ENCODE assay signal across 9 mouse cellular contexts in the genomic region with DNA sequence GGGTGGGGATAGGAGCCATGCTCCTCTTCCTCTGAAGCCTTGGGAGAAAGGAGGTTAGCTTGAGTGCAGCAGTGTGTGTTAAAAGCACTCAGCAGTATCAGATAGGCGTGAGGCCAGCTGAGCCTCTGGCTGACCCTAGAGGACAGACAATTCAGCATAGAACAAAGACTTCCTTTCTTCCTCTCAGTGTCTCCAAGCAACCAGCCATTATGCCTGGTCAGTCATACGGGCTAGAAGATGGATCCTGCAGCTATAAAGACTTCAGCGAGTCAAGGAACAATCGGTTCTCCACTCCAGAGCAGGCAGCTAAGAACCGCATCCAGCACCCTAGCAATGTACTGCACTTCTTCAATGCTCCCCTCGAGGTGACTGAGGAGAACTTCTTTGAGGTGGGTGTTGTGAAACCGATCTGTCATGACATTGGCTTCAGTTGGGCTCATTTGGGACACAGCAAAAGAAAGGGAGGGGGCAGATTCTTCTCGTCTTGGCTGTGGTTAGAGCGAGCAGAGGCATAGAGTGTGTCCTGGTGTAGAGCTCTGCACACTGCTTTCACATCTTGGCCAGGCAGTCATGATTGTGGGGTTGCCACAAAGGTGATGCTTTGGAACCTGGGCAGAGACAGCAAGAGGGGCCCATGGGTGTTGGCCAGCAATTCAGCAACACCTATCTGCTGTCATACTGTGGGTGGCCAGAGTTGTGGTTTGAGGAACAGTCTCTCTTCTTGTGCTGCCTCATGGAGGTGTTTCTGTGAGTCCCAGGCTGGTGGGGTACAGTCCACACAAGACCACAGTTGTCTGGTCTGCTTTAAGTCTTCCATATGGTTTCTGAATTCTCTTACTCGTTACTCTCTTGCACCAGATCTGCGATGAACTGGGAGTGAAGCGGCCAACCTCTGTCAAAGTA. TPM values are rescaled to one million over a fixed set of nuclear protein-coding genes. Genes with fewer than 3 reads are reported as not detected.
DNase-seq lines count a peak whose midpoint lies in the region; ATAC-seq and TF ChIP-seq lines count a peak whose summit lies in the region.
"Had no signal": no experiment of that assay in that cellular context is flagged by ENCODE, and none has a peak within 500 bp of the region (broad histone marks: within the 10 kb centered on the region; RNA-seq: fewer than 3 reads in every experiment).

No protein-coding gene starts in this region.

- no peak for TF ChIP-seq EP300 in MEL (IDR thresholded peaks at IDR 0.05; ENCODE audit: low read depth in 1 of 2, low read length in 2 of 2)

- 65% methylated on average over 12 of the region's 12 CpGs for WGBS in kidney, embryonic 15.5 days
- WGBS in midbrain, embryonic 16.5 days, result 31% methylated on average over 12 of the region's 12 CpGs

- ATAC-seq in kidney, embryonic 15.5 days (replicated peaks; ENCODE audit: low FRiP score), result no peak
- ATAC-seq in midbrain, embryonic 16.5 days, result no peak
- no peak for ATAC-seq in megakaryocyte-erythroid progenitor cell, adult 5-6 weeks (replicated peaks; ENCODE audit: low FRiP score, low TSS enrichment, poor library complexity, severe bottlenecking)

- no peak overlapping the region for H3K4me3 ChIP-seq in MEL (ENCODE audit: control insufficient read depth in 1 of 2, insufficient read depth in 1 of 2, low read depth in 2 of 2, low read length in 2 of 2)
- no peak overlapping the region for H3K4me3 ChIP-seq in kidney, embryonic 15.5 days (replicated peaks)
- H3K4me3 ChIP-seq in midbrain, embryonic 16.5 days (ENCODE audit: low read depth, low read length), result no peak overlapping the region

- no peak for TF ChIP-seq RAD21 in MEL (IDR thresholded peaks at IDR 0.05; ENCODE audit: low read depth, low read length)

- peak in 1 of 2 experiments; percentile 11; a peak in 1 of 4 replicates for TF ChIP-seq POLR2A in MEL (IDR thresholded peaks at IDR 0.05; ENCODE audit: control insufficient read depth in 1 of 2, insufficient read depth in 1 of 2, low read depth in 1 of 2, low read length in 2 of 2, poor library complexity in 1 of 2)

- H3K4me2 ChIP-seq in kidney, embryonic 15.5 days, result no peak overlapping the region
- H3K4me2 ChIP-seq in midbrain, embryonic 16.5 days (ENCODE audit: low read length), result no peak overlapping the region

- H3K79me2 ChIP-seq in MEL (ENCODE audit: control insufficient read depth, insufficient read depth, low read length, poor library complexity), result peaks cover 19% of the 10 kb centered on the region

- H3K9me3 ChIP-seq in MEL (replicated peaks; ENCODE audit: insufficient read depth, low read length), result no peaks in the 10 kb centered on the region
- no peaks in the 10 kb centered on the region for H3K9me3 ChIP-seq in kidney, embryonic 15.5 days (replicated peaks)
- H3K9me3 ChIP-seq in midbrain, embryonic 16.5 days (replicated peaks; ENCODE audit: control insufficient read depth, low read length, poor library complexity, severe bottlenecking), result no peaks in the 10 kb centered on the region

- no peaks in the 10 kb centered on the region for H3K27me3 ChIP-seq in MEL (ENCODE audit: control insufficient read depth in 1 of 2, insufficient read depth in 2 of 2, low read length in 2 of 2)
- no peaks in the 10 kb centered on the region for H3K27me3 ChIP-seq in kidney, embryonic 15.5 days
- no peaks in the 10 kb centered on the region for H3K27me3 ChIP-seq in midbrain, embryonic 16.5 days (ENCODE audit: control insufficient read depth, insufficient read depth, low read depth, low read length)

- H3K9ac ChIP-seq in MEL (ENCODE audit: control insufficient read depth, low read depth, low read length, poor library complexity, severe bottlenecking), result 0 out of 2 replicates have a peak overlapping the region, but pooled peaks have one; percentile 13
- H3K9ac ChIP-seq in kidney, embryonic 15.5 days, result no peak overlapping the region
- H3K9ac ChIP-seq in midbrain, embryonic 16.5 days (ENCODE audit: low read depth, low read length), result no peak overlapping the region

- DNase-seq in 416B (ENCODE audit: low read depth) (peak; percentile 36), MEL (ENCODE audit: low read depth, low spot score) (no peak)
- peak; percentile 72 for DNase-seq in heart, adult 8-10 months (ENCODE audit: low spot score)
- no peak for DNase-seq in left cerebral cortex, adult 18-20 months (ENCODE audit: low spot score in 2 of 2)
- no peak for DNase-seq in adrenal gland, postnatal 4 days (ENCODE audit: low spot score in 2 of 2)

- peaks cover 18 to 77% of the 10 kb centered on the region in 2 experiments for H3K4me1 ChIP-seq in MEL (ENCODE audit: control insufficient read depth in 1 of 2, insufficient read depth in 2 of 2, low read length in 2 of 2)
- peaks cover 69% of the 10 kb centered on the region for H3K4me1 ChIP-seq in kidney, embryonic 15.5 days
- peaks cover 9% of the 10 kb centered on the region for H3K4me1 ChIP-seq in midbrain, embryonic 16.5 days (ENCODE audit: control insufficient read depth, insufficient read depth, low read length)

- TF ChIP-seq CTCF in MEL (IDR thresholded peaks at IDR 0.05 in 2 of 3, conservative IDR thresholded peaks at IDR 0.05 in 1 of 3; ENCODE audit: control insufficient read depth in 1 of 3, insufficient read depth in 1 of 3, low read depth in 2 of 3, low read length in 3 of 3, poor library complexity in 1 of 3, severe bottlenecking in 1 of 3), result no peak

- H3K27ac ChIP-seq in MEL (ENCODE audit: control insufficient read depth, low read depth, low read length), result peak overlapping the region; percentile 72
- H3K27ac ChIP-seq in kidney, embryonic 15.5 days, result peak overlapping the region; percentile 63
- H3K27ac ChIP-seq in midbrain, embryonic 16.5 days (ENCODE audit: low read length), result peak overlapping the region; percentile 5; the same call in 1 of the 2 replicates

- peaks cover 35 to 88% of the 10 kb centered on the region in 2 experiments for H3K36me3 ChIP-seq in MEL (ENCODE audit: control insufficient read depth in 1 of 2, insufficient read depth in 2 of 2, low read length in 2 of 2)
- peaks cover 78% of the 10 kb centered on the region for H3K36me3 ChIP-seq in kidney, embryonic 15.5 days
- H3K36me3 ChIP-seq in midbrain, embryonic 16.5 days (ENCODE audit: control insufficient read depth, insufficient read depth, low read length), result peaks cover 57% of the 10 kb centered on the region

RNA-seq across cellular contexts. Expression of a gene that starts 4.4 kb away (rescaled TPM):
- 82.8 and 99.5 TPM in 2 replicates for total RNA-seq in MEL (2012; rRNA removed)
- 10 to 100 TPM in 1 of 2 experiments, not detected in 1; 74.7 TPM for polyA plus RNA-seq in MEL (2012; ENCODE audit: insufficient read depth in 1 of 2, insufficient read length in 2 of 2, low read depth in 1 of 2, low replicate concordance in 2 of 2, missing spikeins in 1 of 2)
- 1,000 to 10,000 TPM; 2,066 to 2,754 (median 2,219) TPM for total RNA-seq in heart, adult 8-10 months (2022)
- polyA plus RNA-seq in kidney, embryonic 15.5 days (2015; fragmentation: Nextera tagmentation; extraction: Ambion mirVana), result 154 and 164 TPM in 2 replicates
- polyA plus RNA-seq in midbrain, embryonic 16.5 days (2015; fragmentation: Nextera tagmentation; extraction: Ambion mirVana), result 86.6 and 96.4 TPM in 2 replicates
- 10 to 100 TPM; 53.5 to 56.6 TPM for total RNA-seq in left cerebral cortex, adult 18-20 months (2021)
- total RNA-seq in megakaryocyte-erythroid progenitor cell, adult 5-6 weeks (2014; fragmentation: Nextera tagmentation), result 119 and 130 TPM in 2 replicates
- total RNA-seq in megakaryocyte-erythroid progenitor cell, adult 5-6 weeks (2017), result 85.5 and 95.0 TPM in 2 replicates
- total RNA-seq in adrenal gland, postnatal 4 days (2021), result 100 to 1,000 TPM; 327 to 392 TPM

RNA-seq across cellular contexts. Expression of a gene that starts 12.3 kb away (rescaled TPM):
- total RNA-seq in MEL (2012; rRNA removed), result 246 and 303 TPM in 2 replicates
- 1,000 to 10,000 TPM in 1 of 2 experiments, 100 to 1,000 TPM in 1; 684 to 1,095 TPM for polyA plus RNA-seq in MEL (2012; ENCODE audit: insufficient read depth in 1 of 2, insufficient read length in 2 of 2, low read depth in 1 of 2, low replicate concordance in 2 of 2, missing spikeins in 1 of 2)
- 100 to 1,000 TPM; 185 to 230 (median 214) TPM for total RNA-seq in heart, adult 8-10 months (2022)
- polyA plus RNA-seq in kidney, embryonic 15.5 days (2015; fragmentation: Nextera tagmentation; extraction: Ambion mirVana), result 264 and 265 TPM in 2 replicates
- 134 and 152 TPM in 2 replicates for polyA plus RNA-seq in midbrain, embryonic 16.5 days (2015; fragmentation: Nextera tagmentation; extraction: Ambion mirVana)
- total RNA-seq in left cerebral cortex, adult 18-20 months (2021), result 100 to 1,000 TPM; 427 to 456 TPM
- total RNA-seq in megakaryocyte-erythroid progenitor cell, adult 5-6 weeks (2014; fragmentation: Nextera tagmentation), result 437 and 487 TPM in 2 replicates
- 350 and 619 TPM in 2 replicates for total RNA-seq in megakaryocyte-erythroid progenitor cell, adult 5-6 weeks (2017)
- 100 to 1,000 TPM; 722 to 725 TPM for total RNA-seq in adrenal gland, postnatal 4 days (2021)

RNA-seq across cellular contexts. Expression of a gene that starts 13.0 kb away (rescaled TPM):
- 1.5 and 2.1 TPM in 2 replicates for total RNA-seq in MEL (2012; rRNA removed)
- 1 to 10 TPM in 1 of 2 experiments, not detected in 1; 5.1 TPM for polyA plus RNA-seq in MEL (2012; ENCODE audit: insufficient read depth in 1 of 2, insufficient read length in 2 of 2, low read depth in 1 of 2, low replicate concordance in 2 of 2, missing spikeins in 1 of 2)
- 10 to 100 TPM; 17.3 to 32.1 (median 24.6) TPM for total RNA-seq in heart, adult 8-10 months (2022)
- polyA plus RNA-seq in kidney, embryonic 15.5 days (2015; fragmentation: Nextera tagmentation; extraction: Ambion mirVana), result 12.0 and 32.1 TPM in 2 replicates
- 5.7 and 5.9 TPM in 2 replicates for polyA plus RNA-seq in midbrain, embryonic 16.5 days (2015; fragmentation: Nextera tagmentation; extraction: Ambion mirVana)
- 1 to 10 TPM; 1.9 to 2.4 TPM for total RNA-seq in left cerebral cortex, adult 18-20 months (2021)
- 8.7 and 23.2 TPM in 2 replicates for total RNA-seq in megakaryocyte-erythroid progenitor cell, adult 5-6 weeks (2014; fragmentation: Nextera tagmentation)
- total RNA-seq in megakaryocyte-erythroid progenitor cell, adult 5-6 weeks (2017), result 2.6 and 3.8 TPM in 2 replicates
- total RNA-seq in adrenal gland, postnatal 4 days (2021), result 10 to 100 TPM; 29.2 to 33.2 TPM

RNA-seq across cellular contexts. Expression of a gene that starts 31.8 kb away (rescaled TPM):
- total RNA-seq in MEL (2012; rRNA removed), result 32.9 and 39.9 TPM in 2 replicates
- polyA plus RNA-seq in MEL (2012; ENCODE audit: insufficient read depth in 1 of 2, insufficient read length in 2 of 2, low read depth in 1 of 2, low replicate concordance in 2 of 2, missing spikeins in 1 of 2), result 10 to 100 TPM in 1 of 2 experiments, not detected in 1; 63.9 TPM
- total RNA-seq in heart, adult 8-10 months (2022), result 1 to 10 TPM; 1.4 to 3.0 (median 1.6) TPM
- 6.2 and 7.4 TPM in 2 replicates for polyA plus RNA-seq in kidney, embryonic 15.5 days (2015; fragmentation: Nextera tagmentation; extraction: Ambion mirVana)
- polyA plus RNA-seq in midbrain, embryonic 16.5 days (2015; fragmentation: Nextera tagmentation; extraction: Ambion mirVana), result 2.2 and 2.9 TPM in 2 replicates
- 1 to 10 TPM; 2.1 to 3.9 TPM for total RNA-seq in left cerebral cortex, adult 18-20 months (2021)
- 21.5 and 26.4 TPM in 2 replicates for total RNA-seq in megakaryocyte-erythroid progenitor cell, adult 5-6 weeks (2014; fragmentation: Nextera tagmentation)
- 17.9 and 24.5 TPM in 2 replicates for total RNA-seq in megakaryocyte-erythroid progenitor cell, adult 5-6 weeks (2017)
- 1 to 10 TPM; 2.2 to 4.2 TPM for total RNA-seq in adrenal gland, postnatal 4 days (2021)

RNA-seq across cellular contexts. Expression of a gene that starts 43.0 kb away (rescaled TPM):
- total RNA-seq in MEL (2012; rRNA removed), result 27.7 and 37.8 TPM in 2 replicates
- polyA plus RNA-seq in MEL (2012; ENCODE audit: insufficient read depth in 1 of 2, insufficient read length in 2 of 2, low read depth in 1 of 2, low replicate concordance in 2 of 2, missing spikeins in 1 of 2), result 100 to 1,000 TPM in 1 of 2 experiments, not detected in 1; 138 TPM
- 1 to 10 TPM in 1 of 4 experiments, not detected in 3; 1.3 TPM for total RNA-seq in heart, adult 8-10 months (2022)
- 1.9 and 3.1 TPM in 2 replicates for polyA plus RNA-seq in kidney, embryonic 15.5 days (2015; fragmentation: Nextera tagmentation; extraction: Ambion mirVana)
- 6.7 and 10.3 TPM in 2 replicates for polyA plus RNA-seq in midbrain, embryonic 16.5 days (2015; fragmentation: Nextera tagmentation; extraction: Ambion mirVana)
- total RNA-seq in left cerebral cortex, adult 18-20 months (2021), result under 1 TPM in 1 of 2 experiments, not detected in 1; 0.74 TPM
- total RNA-seq in megakaryocyte-erythroid progenitor cell, adult 5-6 weeks (2014; fragmentation: Nextera tagmentation), result not detected in 2 replicates
- total RNA-seq in megakaryocyte-erythroid progenitor cell, adult 5-6 weeks (2017), result not detected in 2 replicates
- 1 to 10 TPM; 3.9 TPM for total RNA-seq in adrenal gland, postnatal 4 days (2021)
- total RNA-seq: neutrophil, adult 5-6 weeks had no signal

Comparison
In these comparisons a context has a peak if more than half of its experiments do, and no peak if none do; other contexts are left out.
1. DNase-seq: peak in 416B (single experiment) and heart, adult 8-10 months (single experiment); none in MEL (single experiment), left cerebral cortex, adult 18-20 months (0 of 2) and adrenal gland, postnatal 4 days (0 of 2).
2. H3K27ac ChIP-seq: peak in every context shown above with its lines; median percentile 72 in MEL; 63 in kidney, embryonic 15.5 days; 5 in midbrain, embryonic 16.5 days.
3. RNA of a gene that starts 4.4 kb away (total RNA-seq): 2,066 to 2,754 TPM in heart, adult 8-10 months; 327 to 392 TPM in adrenal gland, postnatal 4 days, 85.5 to 130 TPM in megakaryocyte-erythroid progenitor cell, adult 5-6 weeks, 82.8 to 99.5 TPM in MEL and 53.5 to 56.6 TPM in left cerebral cortex, adult 18-20 months; every median in the first group is over 4 times any median in the second.